Mouse (Mus musculus): ENCODE measurements around the gene Lrr1.
"Not testable (repeated sequence)": the region's sequence is repeated elsewhere in the genome, so short reads cannot be mapped to it uniquely, and the experiment has no call there.

The Lrr1 gene

DNA sequence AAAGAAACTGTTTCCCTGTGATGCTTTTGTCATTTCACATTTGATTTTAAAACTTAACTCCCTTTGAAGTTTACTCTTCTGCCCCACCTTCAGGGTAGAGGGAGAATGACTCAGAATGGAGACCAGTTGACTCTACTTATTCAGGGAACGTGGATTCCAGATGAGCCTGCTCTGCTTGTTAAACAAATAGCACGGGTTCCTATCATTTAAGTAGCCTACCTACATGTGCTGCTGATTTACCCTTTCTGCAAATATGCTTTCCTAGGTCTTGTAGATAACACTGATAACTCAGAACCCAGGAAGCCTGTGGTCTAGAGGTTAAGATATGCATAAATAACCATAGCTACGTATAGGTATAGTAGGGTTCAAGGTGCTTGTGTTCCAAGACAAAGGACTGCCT lies 3.7 kb upstream of the Lrr1 start:
- peak; percentile 18 for DNase-seq (ENCODE audit: low spot score)

DNA sequence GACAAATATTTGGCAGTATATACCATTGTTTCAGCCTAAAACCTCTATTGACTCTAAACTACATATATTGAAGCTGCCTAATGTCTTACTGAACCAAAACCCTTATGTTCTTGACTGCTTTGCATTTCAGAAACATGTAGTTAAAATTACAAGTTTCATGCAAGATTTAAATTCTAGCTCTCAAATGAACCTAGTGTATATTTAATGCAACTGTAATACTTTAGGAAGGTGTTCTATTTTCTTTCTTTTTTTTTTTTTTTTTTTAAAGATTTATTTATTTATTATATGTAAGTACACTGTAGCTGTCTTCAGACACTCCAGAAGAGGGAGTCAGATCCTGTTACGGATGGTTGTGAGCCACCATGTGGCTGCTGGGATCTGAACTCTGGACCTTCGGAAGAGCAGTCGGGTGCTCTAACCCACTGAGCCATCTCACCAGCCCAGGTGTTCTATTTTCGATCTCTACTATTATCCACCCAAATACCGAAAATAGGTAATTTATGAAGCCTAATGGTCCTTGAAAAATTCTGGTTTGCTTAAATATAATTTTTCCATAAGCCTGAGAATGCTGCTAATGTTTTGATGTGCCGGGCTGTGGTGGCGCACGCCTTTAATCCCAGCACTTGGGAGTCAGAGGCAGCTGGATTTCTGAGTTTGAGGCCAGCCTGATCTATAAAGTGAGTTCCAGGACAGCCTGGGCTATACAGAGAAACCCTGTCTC lies 1.6 kb upstream of the Lrr1 start:
- not testable (repeated sequence) for DNase-seq (ENCODE audit: low spot score)

- no peak for DNase-seq (ENCODE audit: low spot score)
These were observed 756 bp upstream of the Lrr1 start for GRCm38 (mm10) chr12:69167656-69168460.

GRCm38 (mm10) chr12:69171307-69171706 lies 2.7 kb downstream of the Lrr1 start:
- no peak for DNase-seq (ENCODE audit: low spot score)

GRCm38 (mm10) chr12:69175975-69176374 lies 7.4 kb downstream of the Lrr1 start:
- DNase-seq (ENCODE audit: low spot score): no peak

GRCm38 (mm10) chr12:69177526-69177925 lies 8.9 kb downstream of the Lrr1 start:
- no peak for DNase-seq (ENCODE audit: low spot score)

- DNase-seq (ENCODE audit: low spot score): no peak
These were observed 10.8 kb downstream of the Lrr1 start for GRCm38 (mm10) chr12:69179371-69179770.

DNA sequence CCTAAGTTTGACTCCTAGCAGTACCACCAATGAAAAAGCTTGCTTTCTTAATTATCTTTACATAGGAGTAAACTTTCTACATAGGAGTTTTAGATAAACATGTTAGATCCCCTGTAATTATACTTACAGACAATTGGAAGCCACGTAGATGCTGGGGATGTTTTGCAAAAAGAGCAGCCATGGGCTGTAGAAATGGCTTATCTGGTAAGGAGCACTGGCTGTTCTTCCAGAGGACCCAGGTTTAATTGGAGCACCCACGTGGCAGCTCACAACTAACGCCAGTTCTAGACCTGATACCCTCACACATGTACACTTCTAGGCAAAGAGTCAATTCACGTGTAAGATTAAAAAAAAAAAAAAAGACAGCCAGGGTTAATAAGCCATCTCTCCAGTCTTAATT lies 13.2 kb downstream of the Lrr1 start:
- no peak for DNase-seq (ENCODE audit: low spot score)

DNA sequence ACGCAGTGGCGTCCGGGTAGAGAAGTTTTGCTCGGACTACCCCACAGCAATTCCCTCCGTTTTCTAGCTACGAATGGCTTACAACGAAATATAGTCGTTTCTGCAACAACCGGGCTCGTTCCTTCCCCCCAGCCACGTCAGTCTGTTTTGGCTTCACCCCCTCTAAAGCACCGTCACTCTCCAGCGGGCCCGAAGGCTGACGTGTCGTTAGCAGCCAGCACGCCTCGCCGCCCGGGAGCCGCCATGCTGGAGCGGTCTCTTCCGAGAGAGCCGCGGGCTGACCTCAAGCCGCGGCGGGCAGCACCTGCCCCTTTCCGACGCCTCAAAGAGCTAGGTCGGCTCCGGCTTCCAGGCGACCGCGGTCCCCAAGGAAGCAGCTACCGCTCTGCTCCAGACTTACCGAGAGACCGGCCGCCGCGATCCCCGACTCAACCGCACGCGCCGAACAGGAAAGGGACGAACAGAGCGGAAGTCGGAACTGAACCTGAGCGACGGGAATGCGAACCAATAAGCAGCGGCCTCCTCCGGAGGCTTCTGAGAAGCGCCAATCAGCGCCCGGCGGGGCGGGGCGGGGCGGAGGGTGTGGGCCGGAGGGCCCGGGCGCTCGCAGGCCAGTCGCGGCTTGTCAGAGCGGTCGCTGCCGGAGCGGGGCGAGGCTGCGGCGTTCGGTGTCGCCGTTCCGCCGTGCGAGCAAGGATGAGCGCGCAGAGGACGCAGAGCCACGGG lies 15.1 kb downstream of the Lrr1 start, which contains the start of the genes Rpl36al and Mgat2:
Gene Rpl36al, minus strand, starts transcription at position 501 of the 726 bp plus-strand sequence.
Gene Mgat2, plus strand, starts transcription at position 575 of the 726 bp plus-strand sequence.
- peak; percentile 94 for DNase-seq (ENCODE audit: low spot score)

- DNase-seq (ENCODE audit: low spot score): no peak
These were observed 16.0 kb downstream of the Lrr1 start for GRCm38 (mm10) chr12:69184342-69185295.

DNA sequence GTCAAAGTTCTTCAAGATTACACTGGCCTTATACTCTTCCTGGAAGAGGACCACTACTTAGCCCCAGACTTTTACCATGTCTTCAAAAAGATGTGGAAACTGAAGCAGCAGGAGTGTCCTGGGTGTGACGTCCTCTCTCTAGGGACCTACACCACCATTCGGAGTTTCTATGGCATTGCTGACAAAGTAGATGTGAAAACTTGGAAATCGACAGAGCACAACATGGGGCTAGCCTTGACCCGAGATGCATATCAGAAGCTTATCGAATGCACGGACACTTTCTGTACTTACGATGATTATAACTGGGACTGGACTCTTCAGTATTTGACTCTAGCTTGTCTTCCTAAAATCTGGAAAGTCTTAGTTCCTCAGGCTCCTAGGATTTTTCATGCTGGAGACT lies 16.8 kb downstream of the Lrr1 start:
- no peak for DNase-seq (ENCODE audit: low spot score)

DNA sequence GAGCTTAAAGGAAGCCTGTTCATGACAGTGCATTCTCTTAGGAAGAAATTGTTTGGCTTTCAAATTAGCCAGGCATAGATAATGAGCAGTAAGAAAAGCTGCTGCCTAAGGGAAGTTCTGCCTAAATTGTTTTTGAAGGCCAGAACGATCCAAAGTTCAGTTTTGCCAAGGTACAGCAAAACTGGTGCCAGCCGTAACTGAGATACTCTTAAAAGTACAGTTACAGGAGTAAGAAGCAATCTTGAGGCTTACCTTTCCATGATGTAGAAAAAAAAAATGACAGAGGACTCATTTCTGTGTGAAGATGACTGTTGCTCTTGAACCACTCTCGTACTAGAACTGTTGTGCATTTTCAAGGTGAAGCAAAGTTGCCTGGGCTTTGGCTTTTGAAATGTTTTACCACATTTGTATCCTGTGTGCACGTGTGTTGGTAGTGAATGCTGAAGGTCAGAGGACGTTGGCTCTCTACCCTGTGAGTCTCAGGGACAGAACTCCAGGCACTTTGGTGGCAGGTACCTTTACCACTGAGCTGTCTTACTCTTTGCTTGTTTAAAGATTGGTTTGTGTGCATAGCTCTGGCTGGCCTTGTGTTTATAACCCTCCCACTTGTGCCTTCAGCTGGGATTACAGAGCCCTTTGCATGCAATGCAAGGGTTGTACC lies 18.3 kb downstream of the Lrr1 start:
- DNase-seq (ENCODE audit: low spot score): no peak

DNA sequence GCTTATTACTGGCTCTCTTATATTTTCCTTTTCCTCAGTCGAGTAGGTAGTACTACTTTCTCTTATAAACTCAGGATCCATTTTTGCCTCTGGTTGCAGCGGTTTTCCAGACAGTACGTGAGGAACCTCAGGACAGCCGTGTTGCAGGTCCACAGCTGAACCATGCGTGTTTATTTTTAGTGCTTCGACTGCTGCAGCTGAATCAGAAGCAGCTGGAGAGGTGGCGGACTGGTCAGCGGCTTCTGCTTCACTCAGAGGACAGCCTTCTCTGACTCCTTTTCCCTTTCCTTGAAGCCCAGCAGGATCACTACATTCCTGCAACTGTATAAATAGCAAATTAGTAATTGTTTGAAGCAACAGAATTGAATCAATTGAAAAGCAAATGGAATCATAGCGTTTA lies 21.5 kb downstream of the Lrr1 start:
- DNase-seq (ENCODE audit: low spot score): no peak

- DNase-seq (ENCODE audit: low spot score): peak; percentile 44
These were observed 21.9 kb downstream of the Lrr1 start for GRCm38 (mm10) chr12:69190522-69190921.

GRCm38 (mm10) chr12:69191396-69191795 lies 22.8 kb downstream of the Lrr1 start:
- DNase-seq (ENCODE audit: low spot score): no peak

DNA sequence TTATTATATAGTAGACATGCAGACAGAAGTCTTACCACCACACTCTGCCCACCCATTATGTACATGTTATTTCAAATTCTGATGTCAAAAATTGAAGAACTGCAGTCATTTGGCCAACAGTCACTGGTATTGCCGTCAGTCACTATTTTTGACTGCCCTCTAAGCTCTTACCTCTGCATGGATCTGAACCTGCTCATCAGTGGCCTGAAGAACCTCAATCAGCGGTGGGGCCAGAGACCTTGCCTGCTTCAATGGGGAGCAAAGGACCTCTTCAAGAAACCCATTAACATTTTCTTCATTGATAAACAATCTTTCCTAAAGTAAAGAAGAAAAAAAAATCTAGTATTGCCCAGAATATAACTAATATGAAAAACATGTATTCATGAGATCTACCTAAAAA lies 24.0 kb downstream of the Lrr1 start:
- DNase-seq (ENCODE audit: low spot score): no peak

GRCm38 (mm10) chr12:69196444-69197377 lies 28.1 kb downstream of the Lrr1 start, which contains the start of gene Gm49383:
TSS of gene Gm49383 (minus strand) at chr12:69197104.
- peak; percentile 42 for DNase-seq (ENCODE audit: low spot score)

- DNase-seq (ENCODE audit: low spot score): peak; percentile 66
These were observed 29.0 kb downstream of the Lrr1 start for GRCm38 (mm10) chr12:69197378-69198163.

GRCm38 (mm10) chr12:69198164-69198535 lies 29.5 kb downstream of the Lrr1 start, which contains the start of gene Dnaaf2:
TSS of gene Dnaaf2 (minus strand) at chr12:69198429.
- DNase-seq (ENCODE audit: low spot score): no peak

Data from T-cell, adult 2 months (primary cell).